11 mouse cellular contexts compared by ENCODE assay signal in the genomic region with DNA sequence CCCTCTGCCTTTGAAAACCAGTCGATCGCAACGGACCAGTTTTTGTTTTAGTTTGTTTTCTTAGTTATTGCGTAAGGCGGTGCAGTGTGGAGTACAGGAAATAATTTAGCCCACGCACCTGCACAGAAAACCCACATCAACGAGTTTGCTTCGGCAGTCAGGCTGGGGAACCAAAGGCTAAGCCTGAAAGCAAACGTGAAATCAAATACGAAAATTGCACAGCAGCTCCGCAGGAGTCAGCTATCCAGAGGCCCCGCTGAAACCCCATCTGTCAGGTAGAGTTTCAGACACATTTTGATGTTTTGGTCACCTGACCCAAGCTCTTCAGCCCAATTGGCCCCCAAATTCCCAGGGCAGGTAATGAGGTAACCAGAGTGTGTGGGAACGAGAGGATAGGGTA.
DNase-seq lines count a peak whose midpoint lies in the region; ATAC-seq and TF ChIP-seq lines count a peak whose summit lies in the region.
"Had no signal": no experiment of that assay in that cellular context is flagged by ENCODE, and none has a peak within 500 bp of the region (broad histone marks: within the 10 kb centered on the region; RNA-seq: fewer than 3 reads in every experiment).

No protein-coding gene starts in this region.

- intact Hi-C loops in gastrocnemius, adult 2 months (cut with DNase I), result no loop called here
- intact Hi-C loops in gastrocnemius, postnatal 14 days (cut with DNase I; ENCODE audit: low total_unique reads), result no loop called here
- intact Hi-C loops in left cerebral cortex, postnatal 25 days (cut with DNase I), result loop anchor here (10.0 kb wide), 1 partner anchor 164 kb away; no protein-coding TSS in a partner anchor

- no peaks in the 10 kb centered on the region for H3K9me3 ChIP-seq in limb, embryonic 14.5 days (ENCODE audit: control insufficient read depth, low read length)
- H3K9me3 ChIP-seq in forebrain, postnatal 0 days (ENCODE audit: low read length), result no peaks in the 10 kb centered on the region

- no peak for TF ChIP-seq CTCF in gastrocnemius, adult 2 months (IDR thresholded peaks at IDR 0.05)
- no peak for TF ChIP-seq CTCF in forebrain, postnatal 0 days (IDR thresholded peaks at IDR 0.05; ENCODE audit: low read depth)

- H3K4me2 ChIP-seq in limb, embryonic 14.5 days (replicated peaks; ENCODE audit: low read depth, low read length, severe bottlenecking), result 0 out of 2 replicates have a peak overlapping the region, but pooled peaks have one; percentile 3
- no peak overlapping the region for H3K4me2 ChIP-seq in forebrain, postnatal 0 days (ENCODE audit: low read depth)

- H3K4me3 ChIP-seq in gastrocnemius, adult 2 months, result peak overlapping the region; percentile 22; the same call in 1 of the 2 replicates
- H3K4me3 ChIP-seq in limb, embryonic 14.5 days (replicated peaks; ENCODE audit: low read length), result no peak overlapping the region
- H3K4me3 ChIP-seq in forebrain, postnatal 0 days (ENCODE audit: low read depth, low read length), result no peak overlapping the region

- no peaks in the 10 kb centered on the region for H3K27me3 ChIP-seq in limb, embryonic 14.5 days (ENCODE audit: control insufficient read depth, insufficient read depth, low read length)
- no peaks in the 10 kb centered on the region for H3K27me3 ChIP-seq in forebrain, postnatal 0 days (ENCODE audit: insufficient read depth, low read length)

- no peak for DNase-seq in gastrocnemius, adult 2 months
- no peak for DNase-seq in gastrocnemius, postnatal 14 days
- peak; percentile 23 for DNase-seq in lung, postnatal 25 days (ENCODE audit: low spot score)
- no peak for DNase-seq in lung, postnatal 10 days
- DNase-seq in limb, embryonic 14.5 days (ENCODE audit: low spot score), result no peak
- peak; percentile 69 for DNase-seq in thymus, postnatal 4 days
- no peak for DNase-seq in forebrain, postnatal 0 days
- DNase-seq in left cerebral cortex, postnatal 25 days (ENCODE audit: low spot score in 2 of 2), result no peak
- DNase-seq: cerebellum, postnatal 14 days; midbrain, embryonic 14.5 days had no signal

- no peak overlapping the region for H3K9ac ChIP-seq in limb, embryonic 14.5 days (ENCODE audit: low read depth, low read length, severe bottlenecking)
- H3K9ac ChIP-seq in forebrain, postnatal 0 days, result no peak overlapping the region

- 33% methylated on average over 13 of the region's 13 CpGs for WGBS in limb, embryonic 14.5 days
- WGBS in forebrain, postnatal 0 days, result 70% methylated on average over 13 of the region's 13 CpGs

- ATAC-seq in limb, embryonic 14.5 days (ENCODE audit: low FRiP score, low read depth), result 0 out of 2 replicates have a peak, but pooled peaks have one; percentile 11
- no peak for ATAC-seq in forebrain, postnatal 0 days
- ATAC-seq: forebrain, embryonic 16.5 days had no signal

- H3K4me1 ChIP-seq in limb, embryonic 14.5 days (ENCODE audit: control insufficient read depth, insufficient read depth, low read length), result peaks cover 8% of the 10 kb centered on the region
- no peaks in the 10 kb centered on the region for H3K4me1 ChIP-seq in forebrain, postnatal 0 days (ENCODE audit: insufficient read depth)

- no peaks in the 10 kb centered on the region for H3K36me3 ChIP-seq in limb, embryonic 14.5 days (ENCODE audit: control insufficient read depth, insufficient read depth, low read length)
- H3K36me3 ChIP-seq in forebrain, postnatal 0 days (ENCODE audit: insufficient read depth), result no peaks in the 10 kb centered on the region

- no peak overlapping the region for H3K27ac ChIP-seq in gastrocnemius, adult 2 months
- H3K27ac ChIP-seq in limb, embryonic 14.5 days (replicated peaks; ENCODE audit: low read depth, low read length), result no peak overlapping the region
- no peak overlapping the region for H3K27ac ChIP-seq in forebrain, postnatal 0 days (ENCODE audit: low read depth, low read length)

- TF ChIP-seq POLR2A in limb, embryonic 14.5 days (IDR thresholded peaks at IDR 0.05; ENCODE audit: borderline replicate concordance, extremely low read depth, insufficient read depth, insufficient read length), result no peak

Comparison
In these comparisons a context has a peak if more than half of its experiments do, and no peak if none do; other contexts are left out.
1. DNase-seq: peak in lung, postnatal 25 days (single experiment) and thymus, postnatal 4 days (single experiment); none in gastrocnemius, adult 2 months (single experiment), gastrocnemius, postnatal 14 days (single experiment), lung, postnatal 10 days (single experiment), limb, embryonic 14.5 days (single experiment), forebrain, postnatal 0 days (single experiment) and left cerebral cortex, postnatal 25 days (0 of 2).